Mouse (Mus musculus) heart, embryonic 16.5 days (tissue): ENCODE data around the gene Tigd2. TPM values are rescaled to one million over a fixed set of nuclear protein-coding genes. Genes with fewer than 3 reads are reported as not detected.

Experiments
- ATAC-seq: fragments of 200-750 bp; cut with Nextera tagmentation; replicated peaks from 2 replicates; pipeline ENCODE4 v1.8.0; 2017; ENCODE audit warnings: moderate number of reproducible peaks; ENCODE audit not compliant: insufficient read depth, low FRiP score; ENCODE audit errors: extremely low read depth
- H3K27ac ChIP-seq: fragments of 300-500 bp; sonication (generic); 2 replicates; pipeline ENCODE4 v1.5.1; 2014; ENCODE audit warnings: mild to moderate bottlenecking, low read length, control low read depth, moderate library complexity
- H3K27me3 ChIP-seq: fragments of 300-500 bp; sonication (generic); 2 replicates; pipeline ENCODE4 v1.6.1; 2014; ENCODE audit warnings: low read length, mixed read lengths; ENCODE audit not compliant: control insufficient read depth, insufficient read depth
- H3K36me3 ChIP-seq: fragments of 300-500 bp; sonication (generic); 2 replicates; pipeline ENCODE4 v1.6.1; 2014; ENCODE audit not compliant: control insufficient read depth, insufficient read depth
- H3K4me1 ChIP-seq: fragments of 300-500 bp; sonication (generic); 2 replicates; pipeline ENCODE4 v1.6.1; 2014; ENCODE audit warnings: low read length, mixed read lengths; ENCODE audit not compliant: control insufficient read depth, insufficient read depth
- H3K4me2 ChIP-seq: fragments of 300-500 bp; sonication (generic); 2 replicates; pipeline ENCODE4 v1.6.1; 2014; ENCODE audit warnings: low read depth, mild to moderate bottlenecking, control low read depth, low read length
- H3K4me3 ChIP-seq: fragments of 300-500 bp; sonication (generic); 2 replicates; pipeline ENCODE4 v1.5.1; 2014; ENCODE audit warnings: mild to moderate bottlenecking, control low read depth, low read length
- H3K9ac ChIP-seq: fragments of 300-500 bp; sonication (generic); 2 replicates; pipeline ENCODE4 v1.6.1; 2014; ENCODE audit warnings: low read length, control low read depth
- H3K9me3 ChIP-seq: fragments of 300-500 bp; sonication (generic); replicated peaks from 2 replicates; pipeline ENCODE4 v1.6.1; 2016; ENCODE audit warnings: low read length; ENCODE audit not compliant: control insufficient read depth
- WGBS: fragments of 180-500 bp; shearing (Covaris S2); extraction: QIAGEN DNeasy Blood & Tissue Kit; methylation state at CpG from one replicate; pipeline ENCODE4 v1.1.7; 2014; 5-methylcytosine and 5-hydroxymethylcytosine counted together
- polyA plus RNA-seq: library from polyadenylated mRNA; unstranded; fragments of >200 nt; fragmentation: Nextera tagmentation; extraction: Ambion mirVana; gene quantifications from 2 replicates; pipeline ENCODE4 v1.2.1, GENCODE M21; 2015

Tigd2 gene
- polyA plus RNA-seq, 1 experiment from 2014 or later = 12.0 TPM

DNA sequence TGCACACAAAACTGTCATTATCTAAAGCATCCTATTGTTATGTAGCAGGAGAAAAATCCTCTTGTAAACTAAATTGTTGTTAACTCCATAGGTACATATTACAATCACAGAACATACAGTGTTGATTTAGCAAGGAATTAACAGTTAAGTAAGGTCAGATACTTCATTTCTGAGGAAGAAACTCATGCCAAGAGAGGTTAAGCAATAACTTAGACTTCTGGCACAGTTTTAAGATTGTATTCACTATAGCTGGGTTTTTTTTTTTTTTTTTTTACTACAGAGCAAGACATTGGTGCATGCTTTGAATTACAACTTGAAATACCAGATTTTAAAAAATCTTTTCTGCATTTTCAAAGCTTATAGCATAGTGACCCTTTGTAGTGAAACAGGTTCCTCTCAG, 24.5 kb downstream of the Tigd2 start:
- Histone ChIP-seq H3K27me3 (no peaks in the 10 kb centered on the region), H3K4me2 (no peak overlapping the region), H3K9me3 (no peaks in the 10 kb centered on the region), H3K4me1 (no peaks in the 10 kb centered on the region), H3K4me3 (no peak overlapping the region), H3K27ac (no peak overlapping the region), H3K36me3 (no peaks in the 10 kb centered on the region), H3K9ac (no peak overlapping the region)
- ATAC-seq = no peak

DNA sequence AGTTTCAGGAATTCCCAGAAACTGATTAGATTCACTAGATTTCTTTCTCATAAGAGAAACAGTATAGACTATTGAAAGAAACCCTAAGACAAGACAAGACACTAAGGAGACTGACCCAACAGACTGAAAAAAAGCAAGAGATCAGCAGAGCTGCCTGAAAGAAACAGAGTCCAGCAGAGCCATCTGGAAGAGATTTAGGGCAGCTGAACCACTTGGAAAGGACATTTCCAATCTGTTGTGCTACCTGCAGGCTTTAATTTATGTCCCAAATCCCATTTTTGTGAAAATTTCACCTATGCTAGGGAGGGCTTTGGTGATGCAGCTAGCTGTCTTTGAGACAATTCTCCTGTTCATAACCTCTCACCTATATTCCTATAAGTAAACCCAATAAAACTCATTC, 25.0 kb downstream of the Tigd2 start:
- Histone ChIP-seq H3K4me1 (no peaks in the 10 kb centered on the region), H3K27me3 (no peaks in the 10 kb centered on the region), H3K27ac (no peak overlapping the region), H3K9ac (no peak overlapping the region), H3K9me3 (no peaks in the 10 kb centered on the region), H3K4me3 (no peak overlapping the region), H3K4me2 (no peak overlapping the region), H3K36me3 (no peaks in the 10 kb centered on the region)
- no peak for ATAC-seq

DNA sequence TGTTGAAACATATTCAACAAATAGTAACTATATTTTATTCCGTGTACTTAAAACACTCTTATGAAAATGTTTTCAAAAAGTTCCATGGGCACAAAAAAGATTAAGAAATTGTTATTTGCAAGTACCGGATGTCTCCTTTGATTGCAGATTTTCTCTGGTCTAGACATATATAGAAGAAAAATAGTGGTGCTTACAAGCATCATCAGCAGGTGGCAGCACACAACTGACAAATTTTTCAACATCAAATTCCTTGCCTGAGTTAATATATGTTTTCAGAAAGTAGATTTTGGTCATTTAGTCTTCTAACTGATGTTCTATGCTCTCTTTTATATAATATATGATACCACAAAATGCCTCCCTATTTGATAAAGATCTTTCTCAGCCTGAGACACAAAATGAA, 41.0 kb downstream of the Tigd2 start:
- 12% methylated on average over 2 of the region's 2 CpGs for WGBS
- Histone ChIP-seq H3K27ac (no peak overlapping the region), H3K4me1 (no peaks in the 10 kb centered on the region), H3K4me2 (no peak overlapping the region), H3K9me3 (no peaks in the 10 kb centered on the region), H3K36me3 (no peaks in the 10 kb centered on the region), H3K27me3 (no peaks in the 10 kb centered on the region), H3K9ac (no peak overlapping the region), H3K4me3 (no peak overlapping the region)
- no peak for ATAC-seq

DNA sequence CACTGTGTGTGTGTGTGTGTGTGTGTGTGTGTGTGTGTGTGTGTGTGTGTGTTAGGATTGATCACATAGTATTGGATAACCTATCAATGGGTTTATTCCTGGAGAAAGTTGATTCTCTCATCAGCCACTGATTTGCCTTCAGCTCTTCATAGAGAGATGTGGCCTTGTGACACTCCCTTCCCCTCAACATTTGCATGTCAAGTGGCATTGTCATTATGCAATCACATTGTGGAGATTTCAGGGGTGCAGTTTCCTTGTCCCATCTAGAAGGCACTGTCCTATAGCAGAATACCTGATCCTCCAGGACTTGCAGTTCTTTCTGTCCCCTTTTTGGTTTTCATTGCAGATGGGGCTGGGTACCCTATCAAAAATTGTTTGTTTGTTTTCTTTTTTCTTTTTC, 41.9 kb downstream of the Tigd2 start:
- Histone ChIP-seq H3K27ac (no peak overlapping the region), H3K36me3 (no peaks in the 10 kb centered on the region), H3K27me3 (no peaks in the 10 kb centered on the region), H3K9me3 (no peaks in the 10 kb centered on the region), H3K4me2 (no peak overlapping the region), H3K9ac (no peak overlapping the region), H3K4me3 (no peak overlapping the region), H3K4me1 (no peaks in the 10 kb centered on the region)
- ATAC-seq = no peak

DNA sequence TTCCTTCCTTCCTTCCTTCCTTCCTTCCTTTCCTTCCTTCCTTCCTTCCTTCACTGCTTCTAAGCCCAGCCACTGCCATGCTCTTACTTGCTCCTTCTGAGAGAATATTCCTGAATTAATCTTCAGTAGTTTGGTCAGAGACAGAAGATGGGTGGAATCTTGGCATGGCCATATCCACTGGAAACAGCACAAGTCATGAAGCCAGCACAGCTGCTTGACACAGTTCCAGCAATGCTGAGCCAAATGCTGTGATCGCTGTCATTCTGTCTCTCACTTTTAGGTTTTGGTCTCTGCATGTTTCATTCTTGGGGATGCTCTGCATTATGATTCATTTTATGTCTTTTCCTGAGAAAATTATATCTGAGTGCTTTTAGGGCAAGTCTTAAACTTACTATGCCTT, 47.2 kb downstream of the Tigd2 start:
- ATAC-seq = no peak
- 57% methylated on average over 1 of the region's 1 CpGs for WGBS
- Histone ChIP-seq H3K4me1 (peaks cover 3% of the 10 kb centered on the region; the same call in 1 of the 2 replicates), H3K4me2 (no peak overlapping the region), H3K4me3 (no peak overlapping the region), H3K27me3 (no peaks in the 10 kb centered on the region), H3K27ac (no peak overlapping the region), H3K9ac (no peak overlapping the region), H3K9me3 (no peaks in the 10 kb centered on the region), H3K36me3 (no peaks in the 10 kb centered on the region)

Other genes with a start within 250 kb of the Tigd2 start
- 10.6 and 12.3 TPM in 2 replicates for gene Fam13a, start 184.3 kb upstream of the Tigd2 start, polyA plus RNA-seq
- gene Gprin3, start 217.4 kb downstream of the Tigd2 start, polyA plus RNA-seq = 2.8 and 3.3 TPM in 2 replicates